Mouse (Mus musculus): ENCODE data around the gene Akr1b7.
A peak's percentile ranks its signal among the peaks of the same experiment; 100 is the strongest.
"Not testable (repeated sequence)": the region's sequence is repeated elsewhere in the genome, so short reads cannot be mapped to it uniquely, and the experiment has no call there.

Akr1b7 gene

GRCm38 (mm10) chr6:34412023-34412422 lies at the start of gene Akr1b7:
Gene Akr1b7, plus strand, starts transcription at chr6:34412334.
- DNase-seq (ENCODE audit: low spot score in 2 of 2): no peak

GRCm38 (mm10) chr6:34364217-34365136 lies 47.7 kb upstream of the Akr1b7 start:
- no peak for DNase-seq (ENCODE audit: low spot score in 2 of 2)

GRCm38 (mm10) chr6:34367998-34368397 lies 44.1 kb upstream of the Akr1b7 start:
- peak in 1 of 2 experiments; percentile 9 for DNase-seq (ENCODE audit: low spot score in 2 of 2)

- DNase-seq (ENCODE audit: low spot score in 2 of 2): no peak
Observed at GRCm38 (mm10) chr6:34370081-34370480, 42.1 kb upstream of the Akr1b7 start.

- peak; percentile 67 to 78 for DNase-seq (ENCODE audit: low spot score in 2 of 2)
Observed at GRCm38 (mm10) chr6:34371700-34372351, 40.3 kb upstream of the Akr1b7 start.

GRCm38 (mm10) chr6:34373841-34374240 lies 38.3 kb upstream of the Akr1b7 start:
- peak; percentile 35 to 41 for DNase-seq (ENCODE audit: low spot score in 2 of 2)

GRCm38 (mm10) chr6:34375888-34376287 lies 36.2 kb upstream of the Akr1b7 start:
- not testable (repeated sequence) for DNase-seq (ENCODE audit: low spot score in 2 of 2)

GRCm38 (mm10) chr6:34383401-34383800 lies 28.7 kb upstream of the Akr1b7 start:
- DNase-seq (ENCODE audit: low spot score in 2 of 2): no peak

GRCm38 (mm10) chr6:34384110-34384661 lies 27.9 kb upstream of the Akr1b7 start, which contains the start of gene Akr1b10:
Gene Akr1b10, plus strand, starts transcription at chr6:34384218.
- peak; percentile 71 to 73 for DNase-seq (ENCODE audit: low spot score in 2 of 2)

GRCm38 (mm10) chr6:34384701-34385370 lies 27.3 kb upstream of the Akr1b7 start:
- peak in 1 of 2 experiments; percentile 13 for DNase-seq (ENCODE audit: low spot score in 2 of 2)

GRCm38 (mm10) chr6:34388420-34389156 lies 23.5 kb upstream of the Akr1b7 start:
- DNase-seq (ENCODE audit: low spot score in 2 of 2): no peak

- no peak for DNase-seq (ENCODE audit: low spot score in 2 of 2)
Observed at GRCm38 (mm10) chr6:34395897-34396296, 16.2 kb upstream of the Akr1b7 start.

GRCm38 (mm10) chr6:34398431-34398830 lies 13.7 kb upstream of the Akr1b7 start:
- no peak for DNase-seq (ENCODE audit: low spot score in 2 of 2)

GRCm38 (mm10) chr6:34399606-34400220 lies 12.4 kb upstream of the Akr1b7 start:
- no peak for DNase-seq (ENCODE audit: low spot score in 2 of 2)

- no peak for DNase-seq (ENCODE audit: low spot score in 2 of 2)
Observed at GRCm38 (mm10) chr6:34400696-34401095, 11.4 kb upstream of the Akr1b7 start.

GRCm38 (mm10) chr6:34406746-34407145 lies 5.4 kb upstream of the Akr1b7 start:
- DNase-seq (ENCODE audit: low spot score in 2 of 2): no peak

GRCm38 (mm10) chr6:34407403-34407802 lies 4.7 kb upstream of the Akr1b7 start:
- no peak for DNase-seq (ENCODE audit: low spot score in 2 of 2)

GRCm38 (mm10) chr6:34412688-34413087 lies 554 bp downstream of the Akr1b7 start:
- no peak for DNase-seq (ENCODE audit: low spot score in 2 of 2)

GRCm38 (mm10) chr6:34413386-34413785 lies 1.3 kb downstream of the Akr1b7 start:
- DNase-seq (ENCODE audit: low spot score in 2 of 2): not testable (repeated sequence)

GRCm38 (mm10) chr6:34416521-34416920 lies 4.4 kb downstream of the Akr1b7 start:
- no peak for DNase-seq (ENCODE audit: low spot score in 2 of 2)

- DNase-seq (ENCODE audit: low spot score in 2 of 2): no peak
Observed at GRCm38 (mm10) chr6:34419071-34419470, 6.9 kb downstream of the Akr1b7 start.
